Mouse (Mus musculus) retina, embryonic 14.5 days (tissue): ENCODE measurements around the gene Ciz1.

Source experiments
- DNase-seq: peaks from one replicate; pipeline ENCODE4 v3.0.0-alpha.2; 2015; ENCODE audit warnings: low spot score

Gene Ciz1

GRCm38 (mm10) chr2:32319586-32320580 is 32.2 kb upstream of the Ciz1 start:
- DNase-seq, result no peak

GRCm38 (mm10) chr2:32320721-32321120 is 31.4 kb upstream of the Ciz1 start:
- DNase-seq, result no peak

GRCm38 (mm10) chr2:32321591-32322298 is 30.4 kb upstream of the Ciz1 start:
- no peak for DNase-seq

- DNase-seq, result no peak
Measured at GRCm38 (mm10) chr2:32322754-32323741, 29.1 kb upstream of the Ciz1 start.

GRCm38 (mm10) chr2:32324322-32324721 is 27.8 kb upstream of the Ciz1 start:
- no peak for DNase-seq

- no peak for DNase-seq
Measured at GRCm38 (mm10) chr2:32325342-32325741, 26.8 kb upstream of the Ciz1 start.

GRCm38 (mm10) chr2:32327200-32327599 is 24.9 kb upstream of the Ciz1 start:
- no peak for DNase-seq

- DNase-seq, result no peak
Measured at GRCm38 (mm10) chr2:32328911-32329460, 23.1 kb upstream of the Ciz1 start.

GRCm38 (mm10) chr2:32329531-32329930 is 22.6 kb upstream of the Ciz1 start:
- no peak for DNase-seq

- no peak for DNase-seq
Measured at GRCm38 (mm10) chr2:32332159-32332558, 20.0 kb upstream of the Ciz1 start.

GRCm38 (mm10) chr2:32335888-32336287 is 16.2 kb upstream of the Ciz1 start:
- no peak for DNase-seq

GRCm38 (mm10) chr2:32339912-32340642 is 12.1 kb upstream of the Ciz1 start:
- no peak for DNase-seq

- DNase-seq, result no peak
Measured at GRCm38 (mm10) chr2:32340836-32341633, 11.1 kb upstream of the Ciz1 start.

GRCm38 (mm10) chr2:32341634-32341939 is 10.5 kb upstream of the Ciz1 start:
- DNase-seq, result no peak

GRCm38 (mm10) chr2:32342039-32342438 is 10.1 kb upstream of the Ciz1 start:
- DNase-seq, result no peak

- no peak for DNase-seq
Measured at GRCm38 (mm10) chr2:32342539-32343350, 9.4 kb upstream of the Ciz1 start.

GRCm38 (mm10) chr2:32343351-32343671 is 8.8 kb upstream of the Ciz1 start:
- DNase-seq, result no peak

- DNase-seq, result no peak
Measured at GRCm38 (mm10) chr2:32344056-32344455, 8.1 kb upstream of the Ciz1 start.

- DNase-seq, result no peak
Measured at GRCm38 (mm10) chr2:32344598-32345321, 7.4 kb upstream of the Ciz1 start.
